Mouse (Mus musculus) A20 (cell line): ENCODE results near the gene Snrnp27.
A peak's percentile ranks its signal among the peaks of the same experiment; 100 is the strongest.

Source experiments
- DNase-seq: peaks from one replicate; pipeline ENCODE4 v3.0.0-alpha.2; 2011; ENCODE audit warnings: low read depth, low spot score

Snrnp27 gene

DNA sequence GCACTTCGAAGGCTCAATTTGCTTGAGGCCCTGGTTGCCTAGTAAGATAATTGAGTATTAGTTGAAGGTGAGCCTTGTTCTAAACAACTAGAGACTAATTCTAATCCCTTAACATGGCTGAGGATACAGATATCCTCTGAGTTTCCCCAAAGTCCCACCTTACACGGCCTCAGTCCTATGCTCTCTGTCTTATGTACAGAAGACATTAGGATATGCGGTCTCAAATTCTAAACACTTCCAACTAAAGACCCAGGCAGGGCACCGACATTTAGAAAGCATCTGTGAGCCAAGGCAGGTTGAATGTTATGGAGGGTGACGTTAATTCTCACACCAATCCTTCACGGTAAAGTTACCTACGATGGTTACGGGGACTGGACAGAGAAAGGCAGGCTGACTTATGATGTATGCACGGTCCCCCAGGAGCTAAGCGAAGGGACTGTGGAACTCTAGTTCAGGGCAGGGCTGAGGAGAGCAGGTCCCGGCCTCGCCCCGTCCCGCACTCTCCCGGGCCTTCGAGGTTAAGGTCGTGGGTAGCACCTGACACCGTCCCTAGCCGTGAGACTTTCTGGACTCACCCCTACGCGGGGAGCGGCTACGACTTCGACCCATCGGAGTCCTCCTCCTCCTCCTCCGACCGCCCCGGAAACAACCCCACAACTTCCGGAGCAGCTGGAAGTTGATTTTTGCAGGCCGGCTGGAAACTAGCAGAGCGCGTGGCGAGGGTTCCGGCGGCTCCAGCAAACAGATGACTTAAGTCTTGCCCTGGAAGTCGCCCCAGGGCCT, at the start of gene Snrnp27:
Gene Snrnp27, minus strand, starts transcription at position 651 of the 783 bp plus-strand sequence.
- peak; percentile 95 for DNase-seq

DNA sequence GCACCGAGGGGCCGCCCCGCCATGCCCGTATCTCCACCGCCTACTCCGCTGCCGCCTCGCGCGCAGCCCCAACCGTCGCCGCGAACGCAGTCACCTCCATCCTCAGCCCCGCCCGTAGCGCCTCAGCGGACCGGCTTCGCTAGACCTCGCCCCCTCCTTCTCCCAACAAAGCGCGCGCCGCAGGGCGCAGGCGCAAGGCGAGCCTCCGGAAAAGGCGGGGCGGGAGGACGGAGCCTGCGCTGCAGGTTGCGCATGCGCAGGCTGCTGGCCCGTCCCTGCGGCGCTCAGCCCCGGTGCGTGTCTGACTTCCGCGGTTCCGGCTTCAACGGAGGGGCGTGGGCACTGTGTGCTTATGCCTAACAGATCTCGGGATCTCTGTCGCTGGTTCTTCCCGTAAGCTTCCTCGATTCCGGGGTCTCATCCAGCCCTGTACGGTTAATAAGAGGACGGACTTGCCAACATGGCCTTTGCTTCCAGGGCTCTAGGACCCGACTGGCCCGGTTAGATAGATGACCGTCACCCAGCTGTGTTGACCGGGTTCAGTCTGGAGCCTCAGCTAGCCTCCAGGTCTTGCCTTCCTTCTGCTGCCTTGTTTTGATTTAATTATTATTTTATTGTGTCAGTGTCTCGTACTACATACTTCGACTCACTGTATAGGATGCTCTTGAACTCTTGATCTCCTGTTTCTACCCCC, 49.0 kb upstream of the Snrnp27 start, which contains the start of gene Gmcl1:
Gene Gmcl1, minus strand, starts transcription at position 201 of the 694 bp plus-strand sequence.
- DNase-seq, result peak; percentile 98

DNA sequence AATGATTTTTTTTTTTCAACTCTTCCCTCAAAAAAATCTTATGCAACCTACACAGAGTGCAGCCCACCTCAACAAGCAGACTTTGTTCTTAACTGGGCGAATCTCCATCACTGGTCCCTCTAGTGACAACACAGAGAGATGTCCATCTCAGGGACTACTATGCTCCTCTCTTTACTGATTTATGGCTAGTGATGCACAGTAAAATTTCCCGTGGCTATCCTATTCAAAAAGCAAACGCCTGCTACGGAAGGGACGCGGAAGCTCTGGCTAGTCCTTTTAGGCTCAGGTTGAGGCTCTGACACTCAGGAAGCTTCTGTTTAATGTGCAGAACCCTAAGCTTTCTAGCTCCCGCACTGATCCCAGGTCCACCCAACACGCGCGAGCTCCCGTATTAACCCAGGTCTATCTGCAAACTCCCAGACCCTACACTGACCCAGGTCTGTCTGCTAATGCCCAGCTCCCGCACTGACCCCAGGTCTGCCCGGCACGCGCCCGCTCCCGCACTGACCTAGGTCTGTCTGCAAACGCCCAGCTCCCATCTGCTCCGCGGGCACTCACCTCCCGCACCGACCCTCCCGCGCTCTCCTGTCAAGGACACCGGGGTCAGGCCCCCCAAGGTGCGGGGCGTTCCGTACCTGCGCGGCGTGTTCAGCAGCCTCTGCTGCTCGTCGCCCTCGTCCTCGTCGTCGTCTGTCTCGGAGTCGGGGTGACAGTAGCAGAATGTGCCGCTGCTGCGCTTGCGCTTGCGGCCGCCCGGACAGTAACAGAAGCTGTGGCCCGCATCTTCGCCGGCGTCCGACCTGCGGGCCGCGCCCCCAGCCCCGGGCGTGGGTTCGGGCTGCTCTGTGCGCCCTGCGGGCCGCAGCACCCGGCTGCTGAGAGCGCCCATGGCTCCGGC, 48.2 kb upstream of the Snrnp27 start:
- peak; percentile 53 for DNase-seq

DNA sequence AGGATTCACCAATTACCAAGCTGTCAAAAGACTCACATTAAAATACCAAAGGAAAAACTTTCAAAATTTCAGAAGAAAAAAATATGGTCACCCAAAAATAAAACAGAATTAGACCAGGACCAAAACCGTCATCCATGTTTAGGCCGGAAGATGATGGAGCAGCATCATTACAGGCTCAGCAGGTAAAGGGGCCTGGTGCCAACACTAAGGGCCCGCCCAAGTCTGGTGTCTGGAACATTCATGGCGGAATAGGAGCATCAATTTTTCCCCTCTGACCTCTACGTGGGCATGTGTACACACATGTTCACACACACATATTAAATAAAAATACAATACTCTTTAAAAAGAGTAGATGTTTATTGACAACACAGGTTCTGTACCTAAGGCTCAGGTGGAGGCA, 44.4 kb upstream of the Snrnp27 start:
- DNase-seq, result no peak

DNA sequence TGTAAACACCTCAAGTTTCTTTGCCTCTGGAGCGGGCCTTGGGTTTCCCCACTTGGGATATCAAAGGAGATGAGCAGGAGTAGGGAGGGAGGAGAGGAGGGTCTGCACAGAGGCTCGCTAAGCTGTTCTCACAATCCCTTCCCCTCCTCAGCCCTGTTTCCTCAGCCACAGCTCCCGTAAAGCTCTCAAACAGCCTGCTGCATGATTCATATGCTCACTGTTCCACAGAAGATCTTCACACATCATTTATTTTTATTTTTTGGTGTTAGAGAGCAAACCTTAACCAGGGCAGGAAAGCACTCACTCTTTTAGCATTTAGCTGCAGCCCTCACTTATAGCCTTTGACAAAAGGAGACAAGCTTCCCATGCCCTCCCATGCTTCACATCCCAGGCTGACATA, 37.7 kb upstream of the Snrnp27 start:
- DNase-seq, result no peak

DNA sequence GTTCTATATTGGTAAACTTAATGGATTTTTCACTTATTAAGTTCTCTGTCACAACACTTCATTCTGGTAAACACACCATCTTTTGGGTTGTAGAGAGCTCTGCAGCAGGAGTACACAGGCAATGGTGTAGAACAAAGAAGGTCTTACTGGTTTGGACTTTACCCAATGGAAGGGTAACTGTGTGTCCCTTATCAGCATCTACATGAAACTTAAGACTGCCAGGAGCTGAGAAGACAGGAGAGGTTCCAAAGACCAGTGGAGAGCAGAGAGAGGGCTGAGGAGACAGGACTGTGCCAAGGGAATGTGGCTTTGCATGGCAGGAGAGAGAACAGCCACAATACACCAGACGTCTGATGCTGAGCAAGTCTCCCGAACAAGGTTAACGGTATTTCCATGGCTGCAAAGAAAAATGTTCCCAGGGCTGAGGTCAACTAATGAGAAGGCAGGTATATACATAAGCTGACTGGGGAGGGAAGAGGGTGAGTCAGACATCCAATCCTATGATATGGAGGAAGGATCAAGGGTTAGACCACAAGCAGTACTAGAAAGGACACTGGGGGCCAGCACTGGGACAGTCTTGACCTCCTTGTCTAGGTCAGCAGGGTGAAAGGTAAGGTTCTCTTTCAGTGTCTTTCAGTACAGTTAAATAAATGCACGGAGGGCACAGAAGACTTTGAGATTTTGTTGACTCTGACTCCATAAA, 23.9 kb upstream of the Snrnp27 start:
- no peak for DNase-seq

DNA sequence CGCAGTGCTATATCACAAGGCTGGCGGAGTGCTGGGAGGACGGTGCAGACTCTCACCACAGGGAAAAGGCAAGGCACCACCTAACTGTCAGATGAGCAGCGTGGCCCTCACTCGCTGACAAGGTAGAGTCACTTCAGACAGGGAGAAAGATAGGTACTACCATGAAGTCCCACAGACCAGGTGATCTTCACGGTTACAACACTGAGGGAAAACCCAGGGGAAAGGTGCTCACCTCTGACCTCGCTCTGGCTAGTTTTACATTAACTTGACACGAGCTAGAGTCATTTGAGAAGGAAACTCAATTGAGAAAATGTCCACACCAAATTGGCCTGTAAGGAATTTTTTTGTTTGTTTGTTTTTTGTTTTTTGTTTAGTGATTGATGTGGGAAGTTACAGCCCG, 18.3 kb upstream of the Snrnp27 start:
- no peak for DNase-seq

DNA sequence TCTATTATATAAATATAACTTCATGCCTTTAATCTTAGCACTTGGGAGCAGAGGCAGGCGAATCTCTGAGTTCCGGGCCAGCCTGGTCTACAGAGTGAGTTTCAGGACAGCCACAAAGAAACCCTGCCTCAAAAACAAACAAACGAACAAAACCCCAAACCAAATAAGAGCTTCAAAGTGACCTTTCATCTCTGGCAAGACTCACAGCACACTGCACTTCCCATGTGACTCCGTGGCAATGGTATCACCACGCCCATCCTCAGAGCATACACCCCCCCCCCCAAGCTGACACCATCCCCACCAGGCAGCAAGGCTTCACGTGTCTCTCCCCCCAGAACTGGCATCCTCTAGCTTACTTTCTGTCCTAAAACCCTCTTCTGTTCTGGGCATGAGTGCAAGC, 13.6 kb upstream of the Snrnp27 start:
- DNase-seq, result no peak

DNA sequence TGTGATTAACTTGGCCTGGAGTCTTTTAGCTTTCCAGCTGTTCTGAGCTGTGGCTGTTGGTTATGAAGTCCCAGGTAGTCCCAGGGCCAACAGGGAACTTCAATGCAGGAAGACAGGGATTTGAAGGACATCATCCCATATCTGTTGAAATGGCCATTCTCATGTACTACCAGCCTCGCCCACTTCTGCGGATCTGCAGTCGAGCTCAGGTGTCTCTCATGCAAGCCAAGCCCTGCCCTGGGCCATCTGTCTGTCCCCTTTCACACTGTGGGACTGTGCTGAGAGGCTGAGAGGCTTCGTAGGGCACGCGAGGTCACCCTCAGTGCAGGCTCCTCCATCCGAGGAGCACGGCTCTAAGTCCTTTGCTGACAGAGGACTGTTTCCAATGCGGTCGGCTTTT, 11.9 kb upstream of the Snrnp27 start:
- DNase-seq, result no peak

DNA sequence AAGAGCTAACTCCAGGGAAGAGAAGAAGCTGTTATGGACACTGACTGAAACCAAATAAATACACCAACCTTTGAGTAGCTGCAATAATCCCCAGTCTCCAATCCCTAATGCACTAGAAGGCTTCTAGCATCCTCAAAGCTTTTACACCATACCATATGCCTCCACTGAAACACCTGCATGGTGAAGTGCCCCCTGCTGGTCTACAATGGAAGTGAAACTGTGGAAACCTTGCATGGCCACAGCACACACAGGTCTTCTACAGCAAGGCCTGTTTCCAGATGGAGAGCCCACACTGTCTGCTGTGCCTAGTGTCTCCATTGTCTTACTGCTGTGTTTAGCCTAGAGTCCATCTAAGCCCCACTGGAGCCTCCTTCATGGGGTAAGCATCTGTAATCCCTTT, 10.1 kb upstream of the Snrnp27 start:
- DNase-seq, result peak; percentile 72

DNA sequence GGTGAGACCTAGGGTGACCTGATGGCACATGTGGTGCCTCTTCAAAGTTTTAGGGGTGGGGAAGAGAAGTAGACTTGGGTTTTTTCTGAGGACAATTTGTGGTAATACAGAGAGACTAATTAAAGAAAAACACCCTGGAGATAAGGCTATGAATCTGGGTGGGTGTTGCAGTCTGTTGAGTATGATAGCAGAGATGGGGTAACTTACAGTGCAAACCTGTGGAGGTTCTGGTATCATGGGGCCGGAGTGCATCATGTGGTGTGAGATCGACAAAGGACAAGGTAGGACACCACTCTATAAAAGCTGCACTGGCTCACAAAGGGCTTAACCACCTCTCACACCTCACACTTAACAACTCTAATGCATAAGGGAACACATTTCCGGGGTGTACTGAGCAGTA, 5.3 kb upstream of the Snrnp27 start:
- DNase-seq, result no peak

DNA sequence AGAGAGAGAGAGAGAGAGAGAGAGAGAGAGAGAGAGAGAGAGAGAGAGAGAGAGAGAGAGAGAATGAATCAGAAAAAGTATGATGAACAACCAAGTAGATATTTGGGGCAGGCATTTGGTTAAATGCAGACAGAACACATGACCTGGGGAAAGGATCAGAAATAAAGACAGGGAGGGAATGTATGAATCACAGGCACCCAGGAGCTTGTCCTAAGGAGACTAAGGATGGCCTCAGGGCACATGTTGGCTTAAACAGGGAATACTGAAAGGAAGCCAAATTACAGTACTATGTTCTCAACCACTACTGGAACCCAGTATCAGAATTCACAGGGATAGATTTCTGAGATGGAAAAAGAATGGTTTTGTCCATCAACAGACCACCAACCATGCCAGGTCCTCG, 2.6 kb upstream of the Snrnp27 start:
- DNase-seq, result no peak

DNA sequence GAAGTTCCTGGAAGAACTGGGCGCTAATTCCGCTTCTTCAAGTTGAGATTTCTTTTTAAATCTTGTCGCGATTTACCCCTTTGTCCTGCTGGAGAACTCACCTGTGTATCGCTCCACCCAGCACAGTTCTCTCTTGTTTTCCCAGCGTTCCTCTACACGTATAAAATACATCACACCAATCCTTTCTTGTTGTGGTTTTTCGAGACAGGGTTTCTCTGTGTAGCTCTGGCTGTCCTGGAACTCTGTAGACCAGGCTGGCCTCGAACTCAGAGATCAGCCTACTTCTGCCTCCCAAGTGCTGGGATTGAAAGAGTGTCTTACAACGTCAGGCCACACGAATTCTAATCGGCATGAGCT, 311 bp upstream of the Snrnp27 start:
- DNase-seq, result no peak

DNA sequence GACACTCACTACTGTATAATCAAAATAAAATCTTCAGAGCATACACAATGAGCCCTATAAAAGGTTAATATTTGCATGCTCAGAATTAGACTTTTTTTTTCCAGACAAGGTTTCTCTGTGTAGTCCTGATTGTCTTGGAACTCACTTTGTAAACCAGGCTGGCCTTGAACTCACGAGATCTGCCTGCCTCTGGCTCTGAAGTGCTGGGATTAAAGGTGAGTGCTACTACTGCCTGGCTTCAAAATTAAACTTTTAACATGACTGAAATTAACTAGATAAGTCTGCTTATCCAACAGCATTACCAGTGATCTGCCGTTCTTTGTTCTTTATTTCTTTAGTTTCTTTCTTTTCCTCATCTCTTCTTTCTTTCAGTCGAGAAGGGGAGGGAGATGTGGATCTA, 3.0 kb downstream of the Snrnp27 start:
- DNase-seq, result no peak

DNA sequence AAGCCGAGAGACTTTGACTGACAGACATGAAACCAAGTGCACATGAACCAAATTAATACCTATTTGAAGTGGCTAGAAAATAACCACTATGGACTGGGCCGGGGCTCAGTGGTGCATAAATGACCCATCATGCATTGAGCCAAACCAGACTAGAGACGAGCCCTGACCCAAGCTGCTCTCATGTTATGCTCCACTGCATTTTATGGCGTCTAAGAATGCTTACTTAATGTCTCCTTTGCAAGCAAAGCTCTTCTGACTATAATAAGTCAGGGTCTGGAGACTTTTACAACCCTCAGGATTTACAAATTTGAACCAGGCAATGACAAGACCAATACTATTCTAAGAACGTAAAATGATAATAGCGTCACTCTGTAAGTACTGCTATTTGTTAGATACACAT, 6.0 kb downstream of the Snrnp27 start:
- DNase-seq, result peak; percentile 33

DNA sequence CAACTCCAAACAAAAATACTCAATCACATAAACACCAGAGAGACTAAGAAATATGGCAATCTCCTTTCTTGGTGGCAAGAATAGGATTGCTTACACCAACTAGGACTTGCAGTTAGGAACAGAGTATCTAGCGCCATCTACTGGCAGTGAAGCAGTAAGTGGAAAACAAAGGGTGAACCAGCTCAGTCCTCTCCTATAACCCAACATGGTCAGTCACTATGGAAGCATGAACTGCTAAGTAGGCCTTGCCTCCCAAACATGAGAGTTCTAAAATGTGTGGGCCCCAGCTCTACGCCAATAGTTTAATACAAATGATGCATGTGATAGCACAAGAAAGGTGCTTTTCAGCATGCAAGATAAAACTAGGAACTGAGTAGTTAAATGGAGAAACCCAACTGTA, 13.4 kb downstream of the Snrnp27 start:
- DNase-seq, result peak; percentile 76

DNA sequence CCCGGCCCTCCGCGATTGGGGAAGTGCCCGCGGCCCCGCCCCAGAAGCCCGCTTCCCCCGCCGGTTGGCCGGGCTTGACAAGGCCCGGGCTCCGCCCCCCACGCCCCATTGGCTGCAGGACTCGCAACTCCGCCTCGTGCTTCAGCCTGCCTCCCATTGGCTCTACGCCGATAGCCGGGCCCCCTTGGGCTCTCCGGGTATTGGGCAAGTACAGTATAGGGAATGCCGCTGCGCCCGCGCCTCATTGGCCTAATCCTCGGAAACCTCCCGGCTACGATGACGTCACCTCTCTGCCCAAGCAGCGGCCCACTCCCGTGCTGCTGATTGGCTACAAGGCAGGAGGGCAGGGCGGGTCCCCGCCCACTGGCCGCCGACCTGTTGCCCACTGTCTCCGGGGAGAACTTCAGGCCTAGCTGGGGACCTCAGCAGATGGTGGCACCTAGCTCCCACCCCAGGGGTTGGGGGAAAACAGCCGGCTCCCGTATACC, 15.0 kb downstream of the Snrnp27 start:
- DNase-seq, result peak; percentile 100

DNA sequence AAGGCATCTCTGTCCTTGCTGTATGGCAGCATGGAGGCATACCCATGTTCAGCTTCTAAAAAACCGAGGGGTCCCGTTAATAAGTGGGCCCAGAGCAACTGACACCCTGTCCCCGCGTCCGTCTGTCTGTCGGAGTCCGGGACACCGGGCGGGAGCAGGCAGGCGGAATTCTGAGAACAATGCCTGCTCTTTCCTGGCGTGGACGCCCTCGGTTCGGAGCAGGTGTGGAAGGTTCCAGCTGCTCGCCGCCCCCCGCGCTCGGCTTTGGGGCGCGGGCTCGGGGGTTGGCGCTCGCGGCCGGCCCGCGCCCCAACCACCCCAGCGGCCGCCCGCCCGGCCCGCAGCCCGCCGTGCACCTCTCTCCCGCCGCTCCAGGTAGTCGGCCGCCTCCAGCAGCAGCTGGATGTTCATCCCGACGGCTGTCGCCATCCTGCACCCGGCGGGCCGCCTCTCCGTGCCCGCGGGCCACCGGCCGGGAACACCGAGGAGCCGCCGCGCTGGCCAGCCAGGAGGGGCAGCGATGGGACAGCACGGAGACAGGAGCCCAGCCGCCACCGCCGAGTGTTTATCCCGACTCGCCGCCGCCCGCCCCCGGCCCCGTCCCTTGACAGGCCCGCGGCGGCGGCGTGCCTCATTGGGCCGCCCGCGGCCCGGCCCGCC, 15.6 kb downstream of the Snrnp27 start, which contains the start of gene Mxd1:
Gene Mxd1, minus strand, starts transcription at position 582 of the 660 bp plus-strand sequence.
- DNase-seq, result no peak

DNA sequence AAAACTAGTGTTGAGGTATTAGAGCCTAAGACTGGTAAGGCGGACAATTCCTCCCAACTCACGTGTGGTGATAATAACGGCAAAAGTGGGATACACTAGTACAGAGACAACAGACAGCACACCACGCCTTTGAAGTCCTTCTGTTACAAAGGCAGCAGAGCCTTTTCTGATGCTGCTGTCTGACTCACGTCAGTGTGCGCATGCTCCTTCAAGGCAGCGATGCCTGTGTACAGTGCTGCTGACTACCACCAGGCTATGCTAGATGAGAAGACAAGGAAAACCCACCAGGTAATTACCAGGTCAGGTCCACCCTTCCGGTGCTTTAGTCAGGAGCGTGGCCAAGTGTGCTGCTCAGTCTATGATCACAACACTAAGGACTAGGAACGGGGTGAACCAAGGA, 17.3 kb downstream of the Snrnp27 start:
- DNase-seq, result peak; percentile 19

DNA sequence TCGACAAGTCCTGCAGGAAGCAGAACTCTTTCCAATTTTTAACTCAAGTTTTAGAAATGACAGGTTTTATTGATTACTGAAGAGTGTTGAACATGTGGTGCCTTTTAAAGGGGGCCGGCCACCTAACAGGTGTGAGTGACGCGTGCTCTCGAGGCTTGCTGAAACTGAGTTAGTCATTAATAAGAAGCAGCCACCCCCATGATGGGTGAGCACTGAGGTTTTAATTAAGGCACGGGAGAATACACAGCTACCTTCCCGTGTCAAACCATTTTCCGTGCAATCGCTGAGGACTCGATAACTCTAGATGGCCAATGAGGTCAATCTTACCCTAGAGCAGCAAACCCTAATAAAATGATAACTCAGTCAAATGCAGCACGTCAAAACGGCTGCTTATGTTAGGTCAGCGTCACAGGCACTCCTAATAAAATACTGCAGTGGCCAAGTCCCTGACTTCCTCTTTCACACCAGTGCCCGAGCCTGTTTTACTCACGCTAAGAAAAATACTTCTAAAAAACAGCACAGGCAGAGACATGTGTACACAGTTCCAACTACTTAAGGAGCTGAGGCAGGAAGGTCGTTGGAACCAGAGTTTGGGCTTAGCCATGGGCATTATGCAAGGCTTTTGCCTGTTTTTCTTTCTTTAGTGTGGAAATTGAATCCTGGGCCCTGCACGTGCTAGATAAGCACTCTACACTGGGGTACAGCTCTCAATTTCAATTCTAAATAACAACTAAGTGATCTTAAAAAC, 18.6 kb downstream of the Snrnp27 start:
- peak; percentile 87 for DNase-seq
